Mouse (Mus musculus) neural tube, embryonic 15.5 days (tissue): ENCODE data around the gene Tmod2. TPM values are rescaled to one million over a fixed set of nuclear protein-coding genes. Genes with fewer than 3 reads are reported as not detected.
"Not testable (repeated sequence)": the region's sequence is repeated elsewhere in the genome, so short reads cannot be mapped to it uniquely, and the experiment has no call there.

ENCODE experiments used
- ATAC-seq: fragments of 200-750 bp; cut with Nextera tagmentation; 2 replicates; pipeline ENCODE4 v1.8.0; 2017; ENCODE audit warnings: mild to moderate bottlenecking, moderate TSS enrichment, moderate library complexity; ENCODE audit not compliant: low FRiP score
- H3K27ac ChIP-seq: fragments of 300-500 bp; sonication (generic); replicated peaks from 2 replicates; pipeline ENCODE4 v1.5.1; 2015; ENCODE audit warnings: mild to moderate bottlenecking, inconsistent platforms
- H3K27me3 ChIP-seq: fragments of 300-500 bp; sonication (generic); replicated peaks from 2 replicates; pipeline ENCODE4 v1.6.1; 2015; ENCODE audit warnings: inconsistent platforms
- H3K36me3 ChIP-seq: fragments of 300-500 bp; sonication (generic); 2 replicates; pipeline ENCODE4 v1.6.1; 2015; ENCODE audit warnings: inconsistent platforms
- H3K4me1 ChIP-seq: fragments of 300-500 bp; sonication (generic); 2 replicates; pipeline ENCODE4 v1.6.1; 2015; ENCODE audit warnings: inconsistent platforms
- H3K4me2 ChIP-seq: fragments of 300-500 bp; sonication (generic); 2 replicates; pipeline ENCODE4 v1.6.1; 2015; ENCODE audit warnings: inconsistent platforms, mild to moderate bottlenecking, moderate library complexity
- H3K4me3 ChIP-seq: fragments of 300-500 bp; sonication (generic); replicated peaks from 2 replicates; pipeline ENCODE4 v1.5.1; 2015; ENCODE audit warnings: mild to moderate bottlenecking, inconsistent platforms
- H3K9ac ChIP-seq: fragments of 300-500 bp; sonication (generic); replicated peaks from 2 replicates; pipeline ENCODE4 v1.6.1; 2015; ENCODE audit warnings: mild to moderate bottlenecking, inconsistent platforms
- H3K9me3 ChIP-seq: fragments of 300-500 bp; sonication (generic); replicated peaks from 2 replicates; pipeline ENCODE4 v1.6.1; 2016; ENCODE audit warnings: inconsistent platforms
- WGBS: fragments of 180-500 bp; shearing (Covaris S2); methylation state at CpG from one replicate; pipeline ENCODE4 v1.1.7; 2015; ENCODE audit warnings: mixed read lengths; 5-methylcytosine and 5-hydroxymethylcytosine counted together
- polyA plus RNA-seq: library from polyadenylated mRNA; unstranded; fragments of >200 nt; fragmentation: Nextera tagmentation; extraction: Ambion mirVana; gene quantifications from 2 replicates; pipeline ENCODE4 v1.2.1, GENCODE M21; 2015

Tmod2 gene
- 252 and 283 TPM in 2 replicates for polyA plus RNA-seq

- ATAC-seq = peak; percentile 94
- Histone ChIP-seq H3K4me3 (peak within 1 kb of the TSS; percentile 98), H3K9me3 (no peaks in the 10 kb centered on the region), H3K36me3 (no peaks in the 10 kb centered on the region), H3K9ac (peak within 1 kb of the TSS; percentile 88), H3K4me2 (peak within 1 kb of the TSS; percentile 67), H3K4me1 (peaks cover 18% of the 10 kb centered on the region), H3K27me3 (no peaks in the 10 kb centered on the region), H3K27ac (peak within 1 kb of the TSS; percentile 92)
- under 1% methylated on average over 73 of the region's 74 CpGs for WGBS
Observed at GRCm38 (mm10) chr9:75610571-75611493, at the start of gene Tmod2. Gene Tmod2, minus strand, starts transcription at chr9:75611325.

DNA sequence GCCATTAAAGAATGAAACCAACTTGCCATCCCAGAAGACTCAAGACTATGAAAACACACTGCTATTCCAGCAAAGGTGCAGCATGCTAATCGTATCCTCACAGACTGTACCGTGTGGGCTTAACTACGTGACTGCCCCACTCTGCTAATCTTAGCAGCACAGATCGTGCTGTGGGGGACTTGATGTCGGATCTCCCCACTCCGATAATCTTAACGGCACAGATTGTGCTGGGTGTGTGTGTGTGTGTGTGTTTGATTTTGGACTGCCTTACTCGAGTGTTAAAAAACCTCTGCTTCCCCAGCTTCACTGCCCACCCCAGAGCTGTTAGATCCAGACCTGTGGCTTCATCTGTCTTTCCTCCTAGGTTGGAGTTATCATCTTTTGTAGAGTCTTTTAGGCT lies 49.8 kb upstream of the Tmod2 start:
- H3K9ac ChIP-seq = no peak overlapping the region
- H3K27ac ChIP-seq = no peak overlapping the region
- no peaks in the 10 kb centered on the region for H3K4me1 ChIP-seq
- 94% methylated on average over 8 of the region's 8 CpGs for WGBS
- no peaks in the 10 kb centered on the region for H3K27me3 ChIP-seq
- no peak overlapping the region for H3K4me3 ChIP-seq
- no peaks in the 10 kb centered on the region for H3K9me3 ChIP-seq
- no peak overlapping the region for H3K4me2 ChIP-seq
- H3K36me3 ChIP-seq = peaks cover 58% of the 10 kb centered on the region
- ATAC-seq = no peak

GRCm38 (mm10) chr9:75656456-75656855 lies 45.3 kb upstream of the Tmod2 start:
- not testable (repeated sequence) for H3K27ac ChIP-seq, H3K27me3 ChIP-seq, H3K4me3 ChIP-seq, H3K9ac ChIP-seq, ATAC-seq, H3K9me3 ChIP-seq, H3K4me1 ChIP-seq, H3K4me2 ChIP-seq
- peaks cover 66% of the 10 kb centered on the region for H3K36me3 ChIP-seq
- WGBS = 82% methylated on average over 3 of the region's 3 CpGs

GRCm38 (mm10) chr9:75653981-75654911 lies 43.1 kb upstream of the Tmod2 start:
- 44% methylated on average over 12 of the region's 12 CpGs for WGBS
- no peak for ATAC-seq
- no peak overlapping the region for H3K27ac ChIP-seq
- no peaks in the 10 kb centered on the region for H3K27me3 ChIP-seq
- no peaks in the 10 kb centered on the region for H3K9me3 ChIP-seq
- H3K4me2 ChIP-seq = no peak overlapping the region
- peaks cover 60% of the 10 kb centered on the region for H3K36me3 ChIP-seq
- no peak overlapping the region for H3K4me3 ChIP-seq
- H3K4me1 ChIP-seq = no peaks in the 10 kb centered on the region
- no peak overlapping the region for H3K9ac ChIP-seq

DNA sequence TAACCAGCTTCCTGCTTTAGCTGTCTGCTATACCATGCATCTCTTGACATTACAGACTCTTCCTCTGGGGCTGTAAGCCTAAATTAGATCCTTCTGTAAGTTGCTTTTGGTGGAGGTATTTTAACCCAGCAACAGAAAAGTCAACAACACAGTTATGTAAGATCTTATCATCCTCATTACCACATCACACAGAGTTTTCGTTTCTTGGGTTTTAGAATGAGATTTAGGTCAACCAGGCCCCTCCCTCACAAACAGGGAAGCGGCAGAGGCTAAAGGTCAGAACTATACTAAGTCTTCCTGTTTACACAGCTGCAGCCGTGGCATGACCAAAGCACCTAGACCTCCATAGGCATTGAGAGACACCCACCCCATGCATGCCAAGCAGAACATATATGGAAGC lies 34.3 kb upstream of the Tmod2 start:
- ATAC-seq = no peak
- H3K4me1 ChIP-seq = no peaks in the 10 kb centered on the region
- H3K27me3 ChIP-seq = no peaks in the 10 kb centered on the region
- 88% methylated on average over 3 of the region's 3 CpGs for WGBS
- H3K9ac ChIP-seq = no peak overlapping the region
- H3K27ac ChIP-seq = no peak overlapping the region
- no peaks in the 10 kb centered on the region for H3K9me3 ChIP-seq
- H3K4me2 ChIP-seq = no peak overlapping the region
- peaks cover 75% of the 10 kb centered on the region for H3K36me3 ChIP-seq
- no peak overlapping the region for H3K4me3 ChIP-seq

DNA sequence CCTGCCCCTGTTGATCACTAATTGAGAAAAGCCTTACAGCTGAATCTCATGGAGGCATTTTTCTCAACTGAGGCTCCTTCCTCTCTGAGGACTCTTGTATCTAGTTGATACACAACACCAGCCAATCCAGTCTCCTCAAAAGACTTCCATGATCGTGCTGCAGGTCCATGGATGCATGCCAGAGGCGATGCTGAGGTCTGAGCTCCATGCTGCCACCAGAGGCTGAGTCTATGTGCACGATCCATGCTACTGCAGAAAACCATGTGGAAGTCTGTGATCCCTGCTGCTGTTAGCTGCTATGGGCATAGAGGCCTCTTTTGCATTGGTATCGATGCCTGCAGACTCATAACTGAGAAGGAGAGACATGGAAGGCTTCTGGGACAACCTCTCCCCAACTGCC lies 23.1 kb upstream of the Tmod2 start:
- H3K27me3 ChIP-seq = no peaks in the 10 kb centered on the region
- H3K9ac ChIP-seq = no peak overlapping the region
- no peak overlapping the region for H3K4me2 ChIP-seq
- H3K4me1 ChIP-seq = 0 out of 2 replicates have a peak, but pooled peaks cover 12% of the 10 kb centered on the region
- H3K36me3 ChIP-seq = peaks cover 6% of the 10 kb centered on the region; the same call in 1 of the 2 replicates
- H3K4me3 ChIP-seq = no peak overlapping the region
- H3K9me3 ChIP-seq = no peaks in the 10 kb centered on the region
- H3K27ac ChIP-seq = no peak overlapping the region
- no peak for ATAC-seq
- 81% methylated on average over 4 of the region's 4 CpGs for WGBS

DNA sequence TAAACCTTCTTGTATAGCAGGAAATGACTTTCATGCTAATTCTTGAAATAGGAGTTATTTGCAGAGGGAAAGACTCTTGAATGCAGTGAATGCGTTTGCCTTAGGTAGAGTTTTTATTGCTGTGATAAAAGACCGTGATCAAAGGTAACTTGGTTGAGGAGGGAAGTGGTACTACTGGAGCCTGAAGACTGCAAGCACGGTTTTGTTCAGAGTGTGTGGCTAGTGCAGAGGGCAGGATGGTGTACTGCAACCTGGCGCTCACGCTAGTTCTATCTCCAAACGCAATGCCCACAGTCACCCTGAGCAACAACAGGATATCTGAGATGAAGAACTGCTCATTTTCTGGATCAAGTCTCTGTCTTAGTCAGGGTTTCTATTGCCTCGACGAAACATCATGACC lies 22.5 kb upstream of the Tmod2 start:
- H3K4me3 ChIP-seq = no peak overlapping the region
- WGBS = 77% methylated on average over 8 of the region's 8 CpGs
- H3K4me2 ChIP-seq = no peak overlapping the region
- no peaks in the 10 kb centered on the region for H3K9me3 ChIP-seq
- no peaks in the 10 kb centered on the region for H3K27me3 ChIP-seq
- no peak overlapping the region for H3K27ac ChIP-seq
- 0 out of 2 replicates have a peak, but pooled peaks cover 14% of the 10 kb centered on the region for H3K4me1 ChIP-seq
- H3K36me3 ChIP-seq = peaks cover 6% of the 10 kb centered on the region; the same call in 1 of the 2 replicates
- ATAC-seq = no peak
- H3K9ac ChIP-seq = no peak overlapping the region

- no peak overlapping the region for H3K9ac ChIP-seq
- 0 out of 2 replicates have a peak, but pooled peaks cover 14% of the 10 kb centered on the region for H3K4me1 ChIP-seq
- no peak overlapping the region for H3K27ac ChIP-seq
- no peaks in the 10 kb centered on the region for H3K27me3 ChIP-seq
- H3K4me3 ChIP-seq = no peak overlapping the region
- H3K9me3 ChIP-seq = no peaks in the 10 kb centered on the region
- peaks cover 6% of the 10 kb centered on the region; the same call in 1 of the 2 replicates for H3K36me3 ChIP-seq
- no peak overlapping the region for H3K4me2 ChIP-seq
- 55% methylated on average over 1 of the region's 1 CpGs for WGBS
- ATAC-seq = no peak
Observed at GRCm38 (mm10) chr9:75632902-75633301, 21.8 kb upstream of the Tmod2 start.

GRCm38 (mm10) chr9:75632111-75632510 lies 21.0 kb upstream of the Tmod2 start:
- Histone ChIP-seq H3K4me1 (peaks cover 16% of the 10 kb centered on the region; the same call in 1 of the 2 replicates), H3K36me3 (0 out of 2 replicates have a peak, but pooled peaks cover 3% of the 10 kb centered on the region), H3K4me2 (no peak overlapping the region), H3K9me3 (no peaks in the 10 kb centered on the region), H3K27me3 (no peaks in the 10 kb centered on the region), H3K9ac (no peak overlapping the region), H3K27ac (no peak overlapping the region), H3K4me3 (no peak overlapping the region)
- no peak for ATAC-seq
- WGBS = 66% methylated on average over 10 of the region's 10 CpGs

DNA sequence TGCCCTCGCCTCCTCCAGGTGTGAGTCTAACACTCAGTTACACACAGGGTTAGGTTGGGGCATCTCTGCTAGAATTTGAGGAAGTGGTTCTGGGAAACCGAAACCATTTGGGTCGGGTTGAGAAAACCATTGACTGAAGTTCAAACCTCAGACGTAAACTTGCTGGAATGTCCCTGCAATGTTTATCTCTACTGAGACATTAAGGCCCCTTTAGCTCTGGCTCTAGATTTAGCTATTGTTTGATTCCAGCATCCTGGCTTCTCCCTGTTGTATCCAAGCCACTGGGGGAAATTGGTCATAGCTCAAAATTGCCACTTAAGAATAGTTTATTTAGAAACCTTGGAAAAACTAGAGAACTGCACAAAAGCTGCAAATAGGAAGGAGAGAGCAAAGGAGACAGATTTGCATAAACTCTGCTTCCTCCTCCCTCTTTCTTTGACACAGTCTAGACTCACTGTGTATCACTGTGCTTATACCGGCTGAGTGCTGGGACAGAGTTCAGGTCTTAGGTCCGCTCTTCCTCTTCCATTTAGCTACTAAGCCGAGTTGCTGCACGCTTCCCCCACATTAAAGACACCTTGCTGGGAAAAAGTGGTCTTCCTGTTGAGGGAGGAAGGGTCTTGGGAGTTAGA lies 19.8 kb upstream of the Tmod2 start:
- 85% methylated on average over 8 of the region's 8 CpGs for WGBS
- Histone ChIP-seq H3K36me3 (no peaks in the 10 kb centered on the region), H3K4me1 (peaks cover 23% of the 10 kb centered on the region), H3K4me2 (no peak overlapping the region), H3K27me3 (no peaks in the 10 kb centered on the region), H3K9ac (no peak overlapping the region), H3K9me3 (no peaks in the 10 kb centered on the region), H3K27ac (no peak overlapping the region), H3K4me3 (no peak overlapping the region)
- ATAC-seq = no peak

- ATAC-seq = no peak
- H3K9me3 ChIP-seq = no peaks in the 10 kb centered on the region
- H3K4me3 ChIP-seq = peak overlapping the region; percentile 75
- peaks cover 19% of the 10 kb centered on the region for H3K4me1 ChIP-seq
- peak overlapping the region; percentile 96 for H3K27ac ChIP-seq
- under 1% methylated on average over 14 of the region's 14 CpGs for WGBS
- H3K9ac ChIP-seq = peak overlapping the region; percentile 94
- H3K36me3 ChIP-seq = no peaks in the 10 kb centered on the region
- peak overlapping the region; percentile 90 for H3K4me2 ChIP-seq
- H3K27me3 ChIP-seq = no peaks in the 10 kb centered on the region
Observed at GRCm38 (mm10) chr9:75626308-75626604, 15.1 kb upstream of the Tmod2 start.
